Mouse (Mus musculus) bone marrow macrophage, adult 2 months (primary cell): Measurements from ENCODE around the gene Ifi44.

ENCODE experiments used
- CTCF ChIP-seq: IDR thresholded peaks from 2 replicates; pipeline ENCODE4 v1.5.1; 2012; ENCODE audit warnings: low read depth, mild to moderate bottlenecking, low read length, moderate library complexity
- POLR2A ChIP-seq: IDR thresholded peaks from 2 replicates; pipeline ENCODE4 v1.6.1; 2012; ENCODE audit warnings: mild to moderate bottlenecking, low read depth, low read length, borderline replicate concordance

GRCm38 (mm10) chr3:151716246-151716645, 33.5 kb downstream of the Ifi44 start:
- TF ChIP-seq POLR2A = no peak
- TF ChIP-seq CTCF = peak; percentile 8; the same call in 1 of the 2 replicates
